Mouse (Mus musculus): ENCODE results near the gene Col9a1. TPM values are rescaled to one million over a fixed set of nuclear protein-coding genes. Genes with fewer than 3 reads are reported as not detected.

Col9a1 gene
- polyA plus RNA-seq, 1 experiment from 2014 or later, result 43.8 TPM

DNA sequence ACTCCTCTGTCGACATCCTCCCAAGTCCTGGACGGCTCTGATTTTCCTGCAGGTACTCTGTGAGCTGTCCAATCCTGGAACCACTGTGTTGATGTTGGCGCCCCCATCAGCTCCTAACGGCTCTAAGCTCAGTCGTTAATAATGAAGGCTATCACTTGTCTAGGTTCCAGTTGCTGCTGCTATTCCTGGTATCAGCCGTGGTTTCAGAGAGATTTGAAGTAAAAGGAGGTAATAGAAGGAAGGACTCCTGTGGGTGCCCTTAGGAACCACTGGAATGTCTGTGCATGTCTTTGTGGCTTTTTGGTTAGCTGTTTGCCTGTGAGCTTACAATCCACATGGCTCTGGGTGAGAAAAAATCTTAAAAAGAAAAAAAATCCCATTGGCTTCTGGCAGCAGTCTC is 8.0 kb upstream of the Col9a1 start:
- H3K9ac ChIP-seq (replicated peaks; ENCODE audit: low read length), result no peak overlapping the region
- ATAC-seq (replicated peaks; ENCODE audit: insufficient number of reproducible peaks, low FRiP score, low TSS enrichment, low read depth) (no peak), DNase-seq (ENCODE audit: low spot score) (no peak)
- H3K36me3 ChIP-seq (replicated peaks; ENCODE audit: control insufficient read depth, insufficient read depth, low read depth, low read length), result no peaks in the 10 kb centered on the region
- H3K4me2 ChIP-seq (ENCODE audit: low read depth, low read length), result no peak overlapping the region
- no peaks in the 10 kb centered on the region for H3K27me3 ChIP-seq (ENCODE audit: control insufficient read depth, insufficient read depth, low read length)
- no peaks in the 10 kb centered on the region for H3K9me3 ChIP-seq (replicated peaks; ENCODE audit: control insufficient read depth, low read length)
- H3K4me3 ChIP-seq (ENCODE audit: low read depth, low read length), result no peak overlapping the region
- H3K27ac ChIP-seq (replicated peaks; ENCODE audit: low read depth, low read length), result no peak overlapping the region
- no peaks in the 10 kb centered on the region for H3K4me1 ChIP-seq (ENCODE audit: control insufficient read depth, insufficient read depth, low read length)
- WGBS, result 50% methylated on average over 6 of the region's 6 CpGs

DNA sequence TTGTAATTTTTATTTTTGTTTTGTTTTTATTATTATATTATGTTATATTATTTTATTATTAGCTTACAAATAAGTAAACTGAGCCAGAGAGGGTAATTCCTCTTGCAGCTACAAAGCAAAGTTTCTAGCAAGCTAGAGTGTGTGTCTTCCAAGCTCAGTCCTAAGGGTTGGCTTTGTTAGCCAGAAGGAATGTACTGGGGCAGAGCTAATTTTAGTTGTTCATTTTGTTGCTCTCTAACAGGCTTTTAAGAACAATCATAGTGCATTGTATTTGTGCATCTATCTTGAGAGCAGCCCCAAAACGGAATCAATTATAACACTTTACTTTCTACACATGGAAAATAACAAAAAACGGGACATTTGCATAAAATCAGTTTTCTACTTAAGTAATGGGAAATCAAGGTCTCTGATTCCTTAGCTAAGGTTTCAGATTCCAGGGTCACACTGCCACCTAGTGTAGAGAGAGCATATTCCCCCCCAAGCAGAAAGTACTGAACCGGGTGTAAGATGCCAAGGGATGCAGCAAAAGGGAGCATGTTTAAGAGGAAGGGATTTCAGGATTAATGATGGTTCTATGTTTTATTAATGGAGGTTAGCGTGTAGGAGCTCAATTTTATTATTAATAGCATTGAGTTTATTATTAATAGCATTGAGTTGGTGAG is 6.1 kb upstream of the Col9a1 start:
- no peaks in the 10 kb centered on the region for H3K36me3 ChIP-seq (replicated peaks; ENCODE audit: control insufficient read depth, insufficient read depth, low read depth, low read length)
- ATAC-seq (replicated peaks; ENCODE audit: insufficient number of reproducible peaks, low FRiP score, low TSS enrichment, low read depth), result no peak
- DNase-seq (ENCODE audit: low spot score), result peak; percentile 83
- no peaks in the 10 kb centered on the region for H3K4me1 ChIP-seq (ENCODE audit: control insufficient read depth, insufficient read depth, low read length)
- H3K27me3 ChIP-seq (ENCODE audit: control insufficient read depth, insufficient read depth, low read length), result no peaks in the 10 kb centered on the region
- no peak overlapping the region for H3K4me3 ChIP-seq (ENCODE audit: low read depth, low read length)
- whole genome bisulfite sequencing, result under 1% methylated on average over 4 of the region's 4 CpGs
- H3K9me3 ChIP-seq (replicated peaks; ENCODE audit: control insufficient read depth, low read length), result no peaks in the 10 kb centered on the region
- no peak overlapping the region for H3K4me2 ChIP-seq (ENCODE audit: low read depth, low read length)
- no peak overlapping the region for H3K27ac ChIP-seq (replicated peaks; ENCODE audit: low read depth, low read length)
- H3K9ac ChIP-seq (replicated peaks; ENCODE audit: low read length), result no peak overlapping the region

DNA sequence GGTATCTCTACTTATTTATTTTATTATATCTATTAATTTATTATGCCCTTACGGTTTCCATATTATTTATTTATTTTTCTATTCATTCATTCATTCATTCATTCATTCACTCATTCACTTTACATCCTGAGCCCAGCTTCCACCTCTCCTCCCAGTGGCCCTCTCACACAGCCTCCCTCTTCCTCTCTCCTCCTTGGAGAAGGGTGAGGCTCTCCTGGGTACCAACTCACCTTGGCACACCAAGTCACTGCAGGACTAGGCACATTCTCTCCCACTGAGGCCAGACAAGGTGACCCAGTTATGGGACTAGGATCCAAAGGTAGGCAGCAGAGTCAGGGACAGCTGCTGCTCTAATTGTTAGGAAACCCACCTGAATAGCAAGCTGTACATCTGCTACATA is 5.5 kb upstream of the Col9a1 start:
- Histone ChIP-seq H3K27me3 (ENCODE audit: control insufficient read depth, insufficient read depth, low read length) (no peaks in the 10 kb centered on the region), H3K36me3 (replicated peaks; ENCODE audit: control insufficient read depth, insufficient read depth, low read depth, low read length) (no peaks in the 10 kb centered on the region), H3K4me2 (ENCODE audit: low read depth, low read length) (no peak overlapping the region), H3K4me3 (ENCODE audit: low read depth, low read length) (no peak overlapping the region), H3K4me1 (ENCODE audit: control insufficient read depth, insufficient read depth, low read length) (no peaks in the 10 kb centered on the region), H3K27ac (replicated peaks; ENCODE audit: low read depth, low read length) (no peak overlapping the region), H3K9ac (replicated peaks; ENCODE audit: low read length) (no peak overlapping the region), H3K9me3 (replicated peaks; ENCODE audit: control insufficient read depth, low read length) (no peaks in the 10 kb centered on the region)
- ATAC-seq (replicated peaks; ENCODE audit: insufficient number of reproducible peaks, low FRiP score, low TSS enrichment, low read depth) (no peak), DNase-seq (ENCODE audit: low spot score) (no peak)
- 73% methylated on average over 1 of the region's 1 CpGs for WGBS

DNA sequence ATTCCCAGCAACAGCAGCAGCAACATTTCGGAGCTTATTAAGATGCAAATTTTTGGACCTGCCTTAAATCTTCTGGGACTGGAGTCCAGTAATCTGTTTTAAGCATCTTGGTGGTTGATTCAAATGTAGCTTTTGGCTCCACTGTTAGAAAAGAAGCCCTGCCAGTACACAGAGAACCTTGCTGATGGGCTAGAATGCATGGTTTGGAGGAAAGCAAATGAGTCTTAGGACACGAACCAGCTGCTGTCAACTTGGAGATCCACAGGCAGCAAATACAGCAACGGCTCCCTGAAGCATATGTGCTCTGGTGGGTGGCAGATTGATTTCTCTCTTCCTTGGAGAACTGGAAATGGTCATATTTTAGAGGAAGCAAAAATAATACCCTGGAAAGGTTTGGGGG is 4.8 kb upstream of the Col9a1 start:
- WGBS, result 63% methylated on average over 3 of the region's 3 CpGs
- ATAC-seq (replicated peaks; ENCODE audit: insufficient number of reproducible peaks, low FRiP score, low TSS enrichment, low read depth) (no peak), DNase-seq (ENCODE audit: low spot score) (no peak)
- Histone ChIP-seq H3K4me1 (ENCODE audit: control insufficient read depth, insufficient read depth, low read length) (no peaks in the 10 kb centered on the region), H3K27me3 (ENCODE audit: control insufficient read depth, insufficient read depth, low read length) (no peaks in the 10 kb centered on the region), H3K4me2 (ENCODE audit: low read depth, low read length) (no peak overlapping the region), H3K9me3 (replicated peaks; ENCODE audit: control insufficient read depth, low read length) (no peaks in the 10 kb centered on the region), H3K4me3 (ENCODE audit: low read depth, low read length) (no peak overlapping the region), H3K27ac (replicated peaks; ENCODE audit: low read depth, low read length) (no peak overlapping the region), H3K9ac (replicated peaks; ENCODE audit: low read length) (no peak overlapping the region), H3K36me3 (replicated peaks; ENCODE audit: control insufficient read depth, insufficient read depth, low read depth, low read length) (no peaks in the 10 kb centered on the region)

DNA sequence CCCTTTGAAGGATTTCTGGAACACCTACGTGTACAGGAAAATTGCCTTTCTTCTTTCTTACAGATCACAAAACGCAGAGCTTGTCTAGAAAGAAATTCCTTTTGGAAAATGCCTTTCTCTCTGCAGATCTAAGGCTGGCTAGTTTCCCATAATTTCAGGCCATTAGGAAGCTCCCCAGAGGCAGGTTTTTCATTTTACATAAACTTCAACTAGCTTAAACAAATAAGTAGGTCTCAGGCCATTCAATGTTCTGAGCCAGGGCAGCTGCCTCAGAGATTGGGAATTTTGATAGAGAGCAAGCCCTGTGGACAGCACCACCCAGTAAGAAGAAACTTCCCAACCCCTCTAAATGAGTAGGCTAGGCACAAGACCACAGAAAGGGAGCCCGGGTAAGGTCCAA is 1.6 kb upstream of the Col9a1 start:
- H3K9ac ChIP-seq (replicated peaks; ENCODE audit: low read length), result no peak overlapping the region

DNA sequence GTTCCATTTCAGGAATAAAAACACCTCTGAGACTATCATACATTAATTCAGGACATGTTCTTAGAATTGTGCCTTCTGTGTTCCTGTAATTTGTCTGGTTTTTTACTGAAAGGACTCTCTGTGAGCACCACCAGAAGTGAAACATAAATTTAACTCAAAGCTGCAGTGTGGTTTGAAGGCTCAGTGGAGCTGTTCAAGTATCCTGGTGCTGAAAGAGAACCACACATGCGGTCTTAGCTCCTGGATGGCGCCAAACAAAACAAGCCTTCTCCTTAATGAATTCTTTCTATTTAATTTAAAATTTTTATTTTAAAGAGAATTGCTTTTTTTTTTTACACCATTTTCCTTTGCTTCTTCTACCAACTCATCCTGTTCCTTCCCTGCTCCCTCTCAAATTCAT is 2.4 kb downstream of the Col9a1 start:
- peak; percentile 70 for DNase-seq (ENCODE audit: low spot score)
- H3K4me1 ChIP-seq (ENCODE audit: control insufficient read depth, insufficient read depth, low read length), result no peaks in the 10 kb centered on the region
- no peak overlapping the region for H3K9ac ChIP-seq (replicated peaks; ENCODE audit: low read length)
- H3K36me3 ChIP-seq (replicated peaks; ENCODE audit: control insufficient read depth, insufficient read depth, low read depth, low read length), result no peaks in the 10 kb centered on the region
- no peaks in the 10 kb centered on the region for H3K27me3 ChIP-seq (ENCODE audit: control insufficient read depth, insufficient read depth, low read length)
- H3K4me2 ChIP-seq (ENCODE audit: low read depth, low read length), result no peak overlapping the region
- WGBS, result 65% methylated on average over 2 of the region's 2 CpGs
- no peaks in the 10 kb centered on the region for H3K9me3 ChIP-seq (replicated peaks; ENCODE audit: control insufficient read depth, low read length)
- H3K27ac ChIP-seq (replicated peaks; ENCODE audit: low read depth, low read length), result no peak overlapping the region
- H3K4me3 ChIP-seq (ENCODE audit: low read depth, low read length), result no peak overlapping the region
- no peak for ATAC-seq (replicated peaks; ENCODE audit: insufficient number of reproducible peaks, low FRiP score, low TSS enrichment, low read depth)

More for the DNA sequence above, 1.6 kb upstream of the Col9a1 start:
- WGBS, result 67% methylated on average over 3 of the region's 3 CpGs
- DNase-seq (ENCODE audit: low spot score), result peak; percentile 21
- Histone ChIP-seq H3K4me2 (ENCODE audit: low read depth, low read length) (no peak overlapping the region), H3K4me1 (ENCODE audit: control insufficient read depth, insufficient read depth, low read length) (no peaks in the 10 kb centered on the region), H3K27me3 (ENCODE audit: control insufficient read depth, insufficient read depth, low read length) (no peaks in the 10 kb centered on the region), H3K4me3 (ENCODE audit: low read depth, low read length) (no peak overlapping the region), H3K27ac (replicated peaks; ENCODE audit: low read depth, low read length) (no peak overlapping the region), H3K36me3 (replicated peaks; ENCODE audit: control insufficient read depth, insufficient read depth, low read depth, low read length) (no peaks in the 10 kb centered on the region), H3K9me3 (replicated peaks; ENCODE audit: control insufficient read depth, low read length) (no peaks in the 10 kb centered on the region)
- ATAC-seq (replicated peaks; ENCODE audit: insufficient number of reproducible peaks, low FRiP score, low TSS enrichment, low read depth), result no peak; the same call in 1 of the 2 replicates

DNA sequence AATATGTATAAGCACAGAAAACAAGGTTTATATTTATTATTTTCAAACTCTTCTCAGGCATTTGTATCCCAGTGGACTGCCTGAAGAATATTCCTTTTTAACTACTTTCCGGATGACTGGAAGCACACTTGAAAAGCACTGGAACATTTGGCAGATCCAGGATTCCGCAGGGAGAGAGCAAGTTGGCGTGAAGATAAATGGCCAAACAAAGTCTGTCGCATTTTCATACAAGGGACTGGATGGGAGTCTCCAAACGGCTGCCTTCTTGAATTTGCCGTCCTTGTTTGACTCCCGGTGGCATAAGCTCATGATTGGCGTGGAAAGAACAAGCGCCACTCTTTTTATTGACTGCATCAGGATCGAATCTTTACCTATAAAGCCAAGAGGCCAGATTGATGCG is 7.6 kb downstream of the Col9a1 start:
- Histone ChIP-seq H3K27ac (replicated peaks; ENCODE audit: low read depth, low read length) (no peak overlapping the region), H3K4me3 (ENCODE audit: low read depth, low read length) (no peak overlapping the region), H3K9me3 (replicated peaks; ENCODE audit: control insufficient read depth, low read length) (no peaks in the 10 kb centered on the region), H3K4me2 (ENCODE audit: low read depth, low read length) (no peak overlapping the region), H3K4me1 (ENCODE audit: control insufficient read depth, insufficient read depth, low read length) (no peaks in the 10 kb centered on the region), H3K27me3 (ENCODE audit: control insufficient read depth, insufficient read depth, low read length) (no peaks in the 10 kb centered on the region), H3K9ac (replicated peaks; ENCODE audit: low read length) (no peak overlapping the region), H3K36me3 (replicated peaks; ENCODE audit: control insufficient read depth, insufficient read depth, low read depth, low read length) (no peaks in the 10 kb centered on the region)
- WGBS, result 88% methylated on average over 11 of the region's 11 CpGs
- DNase-seq (ENCODE audit: low spot score), result no peak
- ATAC-seq (replicated peaks; ENCODE audit: insufficient number of reproducible peaks, low FRiP score, low TSS enrichment, low read depth), result no peak

DNA sequence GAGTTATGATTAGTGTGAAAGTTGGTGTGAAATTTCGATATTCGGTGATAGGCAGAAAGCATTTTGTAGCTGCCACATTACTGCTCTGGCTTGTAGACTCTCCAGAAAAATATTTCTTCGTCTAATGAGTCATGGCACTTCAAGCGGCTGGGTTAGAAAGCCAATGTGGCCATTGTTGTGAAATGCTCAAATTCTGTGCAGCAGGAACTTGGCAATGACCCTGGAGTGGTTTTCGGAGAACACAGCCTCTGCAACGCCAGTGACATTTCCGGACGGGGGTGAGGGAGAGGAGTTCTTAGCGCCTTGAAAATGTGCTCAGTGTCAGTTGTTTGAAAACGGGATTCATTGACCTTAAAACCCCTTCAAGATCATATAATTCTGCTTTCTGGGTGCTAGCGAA is 9.6 kb downstream of the Col9a1 start:
- H3K27ac ChIP-seq (replicated peaks; ENCODE audit: low read depth, low read length), result no peak overlapping the region

More for the DNA sequence above, 9.6 kb downstream of the Col9a1 start:
- Histone ChIP-seq H3K9me3 (replicated peaks; ENCODE audit: control insufficient read depth, low read length) (no peaks in the 10 kb centered on the region), H3K27me3 (ENCODE audit: control insufficient read depth, insufficient read depth, low read length) (no peaks in the 10 kb centered on the region), H3K4me2 (ENCODE audit: low read depth, low read length) (no peak overlapping the region), H3K9ac (replicated peaks; ENCODE audit: low read length) (no peak overlapping the region), H3K4me3 (ENCODE audit: low read depth, low read length) (no peak overlapping the region), H3K36me3 (replicated peaks; ENCODE audit: control insufficient read depth, insufficient read depth, low read depth, low read length) (no peaks in the 10 kb centered on the region), H3K4me1 (ENCODE audit: control insufficient read depth, insufficient read depth, low read length) (no peaks in the 10 kb centered on the region)
- WGBS, result 75% methylated on average over 11 of the region's 11 CpGs
- DNase-seq (ENCODE audit: low spot score) (no peak), ATAC-seq (replicated peaks; ENCODE audit: insufficient number of reproducible peaks, low FRiP score, low TSS enrichment, low read depth) (no peak)
